Mouse (Mus musculus) G1E (cell line): Measurements from ENCODE around the gene Axin2.

Experiments used
- CTCF ChIP-seq: IDR thresholded peaks from 2 replicates; pipeline ENCODE4 v1.5.1; 2012; ENCODE audit warnings: low read depth, low read length, inconsistent platforms, mixed read lengths
- GATA1 ChIP-seq: IDR thresholded peaks from 2 replicates; pipeline ENCODE4 v1.6.1; 2012; ENCODE audit warnings: borderline replicate concordance, low read length, inconsistent platforms, mixed read lengths
- GATA2 ChIP-seq: IDR thresholded peaks from 2 replicates; pipeline ENCODE4 v1.6.1; 2012; ENCODE audit warnings: low read depth, low read length, inconsistent platforms, borderline replicate concordance
- TAL1 ChIP-seq: conservative IDR thresholded peaks from 2 replicates; pipeline ENCODE4 v1.6.1; 2012; ENCODE audit warnings: low read depth, low read length, inconsistent platforms, mixed read lengths

DNA sequence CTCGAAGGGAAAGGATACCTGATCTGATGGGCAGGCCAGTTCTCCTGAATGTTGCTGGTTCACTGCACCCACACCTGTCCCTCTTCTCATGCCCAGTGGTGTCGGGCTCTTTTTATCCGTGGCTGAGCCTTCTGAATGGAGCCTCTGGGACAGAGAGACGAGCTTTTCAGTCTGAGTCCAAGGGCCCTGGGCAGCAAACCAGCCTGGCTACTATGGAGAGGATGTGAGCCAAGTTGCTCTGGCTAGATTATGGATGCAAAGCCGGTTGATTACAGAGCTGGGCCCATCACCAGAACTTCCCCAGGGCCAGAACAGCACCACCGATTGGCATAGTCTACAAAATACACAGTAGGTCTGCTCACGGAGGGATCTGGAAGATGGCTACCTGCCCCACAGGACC, 18.5 kb upstream of the Axin2 start:
- TF ChIP-seq CTCF = no peak
- no peak for TF ChIP-seq GATA1
- TF ChIP-seq GATA2 = no peak
- no peak for TF ChIP-seq TAL1
